Mouse (Mus musculus): Measurements from ENCODE around the gene Gm9803. TPM values are rescaled to one million over a fixed set of nuclear protein-coding genes. Genes with fewer than 3 reads are reported as not detected.
A peak's percentile ranks its signal among the peaks of the same experiment; 100 is the strongest.
"Not testable (repeated sequence)": the region's sequence is repeated elsewhere in the genome, so short reads cannot be mapped to it uniquely, and the experiment has no call there.

The Gm9803 gene
- total RNA-seq (2014; rRNA removed; ENCODE audit: low replicate concordance) (5.1 and 6.6 TPM in 2 replicates), polyA plus RNA-seq (2015; fragmentation: Nextera tagmentation; extraction: Ambion mirVana) (23.4 and 26.9 TPM in 2 replicates)

- not testable (repeated sequence) for ATAC-seq (ENCODE audit: insufficient read depth, low read depth); H3K4me3 ChIP-seq (ENCODE audit: low read depth, low read length); H3K9ac ChIP-seq (replicated peaks; ENCODE audit: low read depth, low read length); H3K9me3 ChIP-seq (replicated peaks; ENCODE audit: control insufficient read depth, low read length); H3K4me1 ChIP-seq (ENCODE audit: control insufficient read depth, insufficient read depth); H3K27me3 ChIP-seq (ENCODE audit: control insufficient read depth, insufficient read depth, low read length); H3K4me2 ChIP-seq (ENCODE audit: low read depth, low read length); DNase-seq (ENCODE audit: low spot score); H3K27ac ChIP-seq (ENCODE audit: low read depth)
- WGBS, result 91% methylated on average over 10 of the region's 10 CpGs
- H3K36me3 ChIP-seq (replicated peaks; ENCODE audit: control insufficient read depth, insufficient read depth, low read length), result peaks cover 36% of the 10 kb centered on the region
Measured at GRCm38 (mm10) chr10:43523931-43524330, at the start of gene Gm9803. Gene Gm9803 (plus strand): TSS chr10:43524084.

- Histone ChIP-seq H3K9ac (replicated peaks; ENCODE audit: low read depth, low read length) (no peak overlapping the region), H3K4me1 (ENCODE audit: control insufficient read depth, insufficient read depth) (peaks cover 3% of the 10 kb centered on the region), H3K36me3 (replicated peaks; ENCODE audit: control insufficient read depth, insufficient read depth, low read length) (no peaks in the 10 kb centered on the region), H3K9me3 (replicated peaks; ENCODE audit: control insufficient read depth, low read length) (no peaks in the 10 kb centered on the region), H3K27ac (ENCODE audit: low read depth) (no peak overlapping the region), H3K4me2 (ENCODE audit: low read depth, low read length) (no peak overlapping the region), H3K27me3 (ENCODE audit: control insufficient read depth, insufficient read depth, low read length) (no peaks in the 10 kb centered on the region), H3K4me3 (ENCODE audit: low read depth, low read length) (no peak overlapping the region)
- ATAC-seq (ENCODE audit: insufficient read depth, low read depth), result no peak
- 41% methylated on average over 4 of the region's 4 CpGs for WGBS
- TF ChIP-seq CTCF (IDR thresholded peaks at IDR 0.05; ENCODE audit: low read depth) (peak; percentile 45; the same call in 1 of the 2 replicates), EP300 (IDR thresholded peaks at IDR 0.05; ENCODE audit: low read depth) (no peak)
- no peak for DNase-seq (ENCODE audit: low spot score)
Measured at GRCm38 (mm10) chr10:43475376-43475775, 48.5 kb upstream of the Gm9803 start.

DNA sequence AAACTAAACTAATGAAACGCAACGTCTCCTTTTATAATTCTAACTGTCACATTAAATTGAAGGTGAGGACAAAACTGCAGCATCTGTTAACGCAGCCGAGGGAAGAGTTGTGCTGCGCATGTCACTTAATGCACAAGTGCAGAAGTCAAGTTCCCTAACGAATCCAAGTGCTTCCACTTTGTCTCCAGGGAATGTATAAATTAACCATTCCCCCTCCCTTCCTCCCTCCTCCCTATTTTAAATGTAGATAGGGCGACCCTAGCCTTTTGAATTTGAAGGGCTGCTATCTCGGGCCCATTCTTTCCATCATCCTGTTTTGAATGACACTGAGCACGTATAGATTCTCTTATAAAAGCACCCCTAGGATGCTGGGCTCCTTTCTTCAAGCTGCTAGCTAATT is 46.4 kb upstream of the Gm9803 start:
- 22% methylated on average over 9 of the region's 9 CpGs for WGBS

DNA sequence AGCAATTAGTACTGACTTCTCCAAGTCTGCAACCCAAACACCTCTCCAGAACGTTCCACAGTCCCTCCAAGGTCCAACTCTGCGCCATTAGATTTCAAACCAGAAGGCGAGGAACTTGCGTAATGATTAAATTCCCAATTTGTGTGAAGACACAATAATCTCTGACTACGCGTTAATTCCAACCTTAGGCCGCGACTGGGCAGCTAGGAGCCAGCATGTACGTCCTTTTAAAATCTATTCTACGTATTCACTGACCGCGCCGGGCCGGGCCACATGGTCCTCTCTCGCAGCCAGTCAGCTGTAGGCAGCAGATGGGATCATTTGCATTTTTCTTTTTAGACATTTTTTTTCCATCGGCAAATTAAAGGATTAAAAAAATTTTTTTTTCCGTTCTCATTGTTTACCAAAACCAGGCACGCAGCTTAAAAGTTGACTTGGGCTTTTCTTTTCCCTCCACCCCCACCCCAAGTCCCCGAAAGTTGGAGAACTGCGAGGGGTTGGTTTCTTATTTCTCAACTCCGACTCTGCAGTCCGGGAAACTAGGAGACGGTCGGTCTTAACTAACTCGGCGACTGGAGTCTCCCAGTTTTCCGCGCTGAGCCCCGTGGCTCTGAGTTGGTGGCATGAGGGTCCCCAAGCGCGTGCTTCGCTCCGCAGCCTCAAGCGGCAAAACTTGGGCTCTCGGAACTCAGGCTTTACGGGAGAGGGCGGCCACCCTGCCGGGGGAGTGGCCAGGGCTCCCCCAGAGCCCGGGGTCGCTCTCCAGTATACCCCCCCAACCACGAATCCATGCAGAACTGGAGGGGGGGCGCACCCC is 45.8 kb upstream of the Gm9803 start:
- H3K4me3 ChIP-seq (ENCODE audit: low read depth, low read length), result peak overlapping the region; percentile 86
- H3K4me2 ChIP-seq (ENCODE audit: low read depth, low read length), result peak overlapping the region; percentile 97
- H3K36me3 ChIP-seq (replicated peaks; ENCODE audit: control insufficient read depth, insufficient read depth, low read length), result no peaks in the 10 kb centered on the region
- TF ChIP-seq CTCF (IDR thresholded peaks at IDR 0.05; ENCODE audit: low read depth) (no peak), EP300 (IDR thresholded peaks at IDR 0.05; ENCODE audit: low read depth) (no peak)
- peak overlapping the region; percentile 92 for H3K27ac ChIP-seq (ENCODE audit: low read depth)
- no peaks in the 10 kb centered on the region for H3K27me3 ChIP-seq (ENCODE audit: control insufficient read depth, insufficient read depth, low read length)
- DNase-seq (ENCODE audit: low spot score) (peak; percentile 77), ATAC-seq (ENCODE audit: insufficient read depth, low read depth) (peak; percentile 47)
- H3K4me1 ChIP-seq (ENCODE audit: control insufficient read depth, insufficient read depth), result peaks cover 14% of the 10 kb centered on the region
- 1% methylated on average over 42 of the region's 42 CpGs for WGBS
- no peaks in the 10 kb centered on the region for H3K9me3 ChIP-seq (replicated peaks; ENCODE audit: control insufficient read depth, low read length)
- peak overlapping the region; percentile 89 for H3K9ac ChIP-seq (replicated peaks; ENCODE audit: low read depth, low read length)

More for the DNA sequence above, 46.4 kb upstream of the Gm9803 start:
- Histone ChIP-seq H3K4me2 (ENCODE audit: low read depth, low read length) (peak overlapping the region; percentile 97), H3K4me3 (ENCODE audit: low read depth, low read length) (peak overlapping the region; percentile 86), H3K27ac (ENCODE audit: low read depth) (peak overlapping the region; percentile 92; the same call in 1 of the 2 replicates), H3K27me3 (ENCODE audit: control insufficient read depth, insufficient read depth, low read length) (no peaks in the 10 kb centered on the region), H3K36me3 (replicated peaks; ENCODE audit: control insufficient read depth, insufficient read depth, low read length) (no peaks in the 10 kb centered on the region), H3K4me1 (ENCODE audit: control insufficient read depth, insufficient read depth) (peaks cover 8% of the 10 kb centered on the region), H3K9ac (replicated peaks; ENCODE audit: low read depth, low read length) (peak overlapping the region; percentile 89; the same call in 1 of the 2 replicates), H3K9me3 (replicated peaks; ENCODE audit: control insufficient read depth, low read length) (no peaks in the 10 kb centered on the region)
- no peak for ATAC-seq (ENCODE audit: insufficient read depth, low read depth)
- DNase-seq (ENCODE audit: low spot score), result no peak
- no peak for TF ChIP-seq EP300 (IDR thresholded peaks at IDR 0.05; ENCODE audit: low read depth)
- no peak for TF ChIP-seq CTCF (IDR thresholded peaks at IDR 0.05; ENCODE audit: low read depth)

- Histone ChIP-seq H3K36me3 (replicated peaks; ENCODE audit: control insufficient read depth, insufficient read depth, low read length) (no peaks in the 10 kb centered on the region), H3K27ac (ENCODE audit: low read depth) (peak within 1 kb of the TSS; percentile 92), H3K9me3 (replicated peaks; ENCODE audit: control insufficient read depth, low read length) (no peaks in the 10 kb centered on the region), H3K27me3 (ENCODE audit: control insufficient read depth, insufficient read depth, low read length) (no peaks in the 10 kb centered on the region), H3K9ac (replicated peaks; ENCODE audit: low read depth, low read length) (peak within 1 kb of the TSS; percentile 89), H3K4me3 (ENCODE audit: low read depth, low read length) (peak within 1 kb of the TSS; percentile 86), H3K4me1 (ENCODE audit: control insufficient read depth, insufficient read depth) (peaks cover 16% of the 10 kb centered on the region), H3K4me2 (ENCODE audit: low read depth, low read length) (peak within 1 kb of the TSS; percentile 97)
- peak; percentile 43 for ATAC-seq (ENCODE audit: insufficient read depth, low read depth)
- 4% methylated on average over 53 of the region's 101 CpGs for WGBS
- TF ChIP-seq CTCF (IDR thresholded peaks at IDR 0.05; ENCODE audit: low read depth) (no peak), EP300 (IDR thresholded peaks at IDR 0.05; ENCODE audit: low read depth) (no peak)
- DNase-seq (ENCODE audit: low spot score), result peak; percentile 18
Measured at GRCm38 (mm10) chr10:43478751-43479435, 45.0 kb upstream of the Gm9803 start, which contains the start of gene Bend3. Gene Bend3 (plus strand): TSS chr10:43478831.
